Mouse (Mus musculus) v-Abl transformed pro-B cells (cell line): ENCODE measurements around the gene Ninj2.

Source experiments
- in situ Hi-C, 2 experiments: fragments of 400-800 bp; cut with MboI; formaldehyde crosslinking; loops; one replicate each; pipeline ENCODE4 v1.15.1; 2025; ENCODE audit not compliant: unreplicated experiment in 2 of 2

The Ninj2 gene

GRCm38 (mm10) chr6:120191396-120192170 is 98.4 kb downstream of the Ninj2 start:
- in situ Hi-C loops = loop anchor here (5.0 to 10.0 kb wide), 2 partner anchors 189 to 247 kb away; no protein-coding TSS in a partner anchor

GRCm38 (mm10) chr6:120192211-120192870 is 99.2 kb downstream of the Ninj2 start:
- in situ Hi-C loops = loop anchor here (5.0 to 10.0 kb wide), 2 partner anchors 190 to 248 kb away; no protein-coding TSS in a partner anchor

GRCm38 (mm10) chr6:120193174-120193573 is 100.0 kb downstream of the Ninj2 start:
- in situ Hi-C loops = loop anchor here (5.0 to 10.0 kb wide), 2 partner anchors 191 to 248 kb away; no protein-coding TSS in a partner anchor

GRCm38 (mm10) chr6:120193793-120194192 is 100.6 kb downstream of the Ninj2 start:
- in situ Hi-C loops = loop anchor here (5.0 to 10.0 kb wide), 2 partner anchors 191 to 249 kb away; no protein-coding TSS in a partner anchor

GRCm38 (mm10) chr6:120194305-120194704 is 101.2 kb downstream of the Ninj2 start:
- in situ Hi-C loops = loop anchor here (5.0 to 10.0 kb wide), 2 partner anchors 192 to 250 kb away; no protein-coding TSS in a partner anchor

- in situ Hi-C loops = loop anchor here (5.0 to 10.0 kb wide), 5 partner anchors 193 to 713 kb away; no protein-coding TSS in a partner anchor
These were observed 101.8 kb downstream of the Ninj2 start for GRCm38 (mm10) chr6:120194963-120195362.

GRCm38 (mm10) chr6:120196837-120197236 is 103.7 kb downstream of the Ninj2 start:
- in situ Hi-C loops = loop anchor here (5.0 to 10.0 kb wide), 4 partner anchors 252 to 715 kb away; no protein-coding TSS in a partner anchor

- in situ Hi-C loops = loop anchor here (5.0 to 10.0 kb wide), 4 partner anchors 253 to 716 kb away; no protein-coding TSS in a partner anchor
These were observed 104.8 kb downstream of the Ninj2 start for GRCm38 (mm10) chr6:120197964-120198363.

GRCm38 (mm10) chr6:120199638-120200394 is 106.7 kb downstream of the Ninj2 start:
- in situ Hi-C loops = loop anchor here (5.0 to 25.0 kb wide), 6 partner anchors 255 to 975 kb away; partner anchors contain the start of gene Cacna2d4 (in 1 of the 2)

- in situ Hi-C loops = loop anchor here (10.0 to 25.0 kb wide), 2 partner anchors 965 to 977 kb away; partner anchors contain the start of gene Cacna2d4 (in 1 of the 2)
These were observed 108.8 kb downstream of the Ninj2 start for GRCm38 (mm10) chr6:120201956-120202355.

- in situ Hi-C loops = loop anchor here (10.0 to 25.0 kb wide), 2 partner anchors 965 to 978 kb away; partner anchors contain the start of gene Cacna2d4 (in 1 of the 2)
These were observed 109.3 kb downstream of the Ninj2 start for GRCm38 (mm10) chr6:120202406-120202805.

GRCm38 (mm10) chr6:120206586-120206985 is 113.4 kb downstream of the Ninj2 start:
- in situ Hi-C loops = loop anchor here (10.0 to 25.0 kb wide), 2 partner anchors 969 to 982 kb away; partner anchors contain the start of gene Cacna2d4 (in 1 of the 2)

- in situ Hi-C loops = loop anchor here in 1 of 2 experiments (25.0 kb wide), 1 partner anchor 974 kb away; the partner anchor contains the start of gene Cacna2d4
These were observed 118.4 kb downstream of the Ninj2 start for GRCm38 (mm10) chr6:120211536-120211935.

GRCm38 (mm10) chr6:120216702-120217101 is 123.6 kb downstream of the Ninj2 start:
- in situ Hi-C loops = loop anchor here in 1 of 2 experiments (25.0 kb wide), 1 partner anchor 979 kb away; the partner anchor contains the start of gene Cacna2d4

- in situ Hi-C loops = loop anchor here in 1 of 2 experiments (25.0 kb wide), 1 partner anchor 982 kb away; the partner anchor contains the start of gene Cacna2d4
These were observed 126.1 kb downstream of the Ninj2 start for GRCm38 (mm10) chr6:120219281-120219680.

GRCm38 (mm10) chr6:120222669-120223068 is 129.5 kb downstream of the Ninj2 start:
- in situ Hi-C loops = loop anchor here (5.0 to 25.0 kb wide), 3 partner anchors 100 to 985 kb away; partner anchors contain the start of gene Cacna2d4 (in 1 of the 2)

GRCm38 (mm10) chr6:120225355-120225754 is 132.2 kb downstream of the Ninj2 start:
- in situ Hi-C loops = no loop called here

GRCm38 (mm10) chr6:120227068-120227467 is 133.9 kb downstream of the Ninj2 start:
- in situ Hi-C loops = no loop called here

GRCm38 (mm10) chr6:120229806-120230205 is 136.7 kb downstream of the Ninj2 start:
- in situ Hi-C loops = no loop called here
